Mouse (Mus musculus) c-Kit-positive CD71-positive TER-119-negative erythroid progenitor cells, embryonic 14.5 days (primary cell): ENCODE data around the gene Ptprn.

ENCODE experiments used
- DNase-seq: peaks from one replicate; pipeline ENCODE4 v3.0.0-alpha.2; 2013; ENCODE audit warnings: low read depth

Gene Ptprn

DNA sequence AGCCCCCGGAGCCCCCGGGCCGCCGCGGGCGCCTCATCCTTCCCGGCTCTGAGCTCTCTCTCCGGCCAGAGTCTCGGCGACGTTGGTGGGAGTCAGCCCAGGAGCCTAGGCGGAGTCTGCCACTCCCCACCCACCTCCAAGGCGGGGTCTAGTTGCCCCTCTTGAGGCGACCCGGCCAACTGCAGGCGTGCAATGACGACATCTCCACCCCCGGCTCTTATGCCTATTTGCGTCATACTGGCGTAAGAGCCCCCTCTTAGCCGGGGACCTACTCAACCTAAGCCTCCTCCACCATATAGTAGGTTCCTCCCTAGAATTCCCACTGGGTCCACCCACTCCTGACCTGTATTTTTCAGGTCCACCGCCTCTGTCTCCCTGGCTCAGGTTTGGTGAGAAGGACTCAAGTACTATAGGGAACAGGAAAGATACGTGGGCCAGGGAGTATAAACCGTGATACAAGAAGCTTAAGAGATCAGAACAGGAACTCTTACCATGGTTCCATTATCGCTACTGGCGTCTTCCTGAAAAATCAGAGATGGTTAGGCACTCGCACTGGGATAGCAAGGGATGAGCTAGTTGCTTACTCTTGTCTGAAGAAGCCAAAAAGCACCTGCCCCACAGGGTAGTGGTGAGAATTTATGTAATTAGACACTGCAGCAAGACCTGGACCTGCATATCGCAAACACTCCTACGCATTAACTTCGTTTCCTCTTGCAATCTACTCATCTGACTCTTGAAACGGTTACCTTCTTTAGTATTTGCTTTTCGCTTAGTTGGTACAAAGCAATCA lies at the start of gene Ptprn:
Ptprn (minus strand) TSS at position 412 of the 790 bp plus-strand sequence.
- no peak for DNase-seq

DNA sequence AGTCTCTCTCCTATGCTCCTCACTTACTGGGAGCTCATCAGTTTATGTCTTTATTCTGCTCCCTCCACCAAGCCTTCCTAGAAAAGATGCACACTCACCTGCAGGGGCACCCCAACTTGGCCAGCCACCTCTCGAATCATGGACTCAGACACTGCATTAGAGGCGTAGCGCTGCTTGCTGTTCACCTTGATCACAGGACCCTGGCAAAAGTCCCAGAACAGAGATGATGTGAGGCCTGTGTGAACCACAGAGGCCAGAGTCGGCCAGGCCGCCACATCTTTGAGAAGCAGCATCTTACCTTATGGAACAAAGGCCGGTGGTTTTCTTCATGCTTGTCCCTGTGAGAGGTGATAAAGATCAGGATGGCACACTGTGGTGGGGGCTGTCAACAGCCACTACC lies 47.4 kb upstream of the Ptprn start:
- DNase-seq = no peak

DNA sequence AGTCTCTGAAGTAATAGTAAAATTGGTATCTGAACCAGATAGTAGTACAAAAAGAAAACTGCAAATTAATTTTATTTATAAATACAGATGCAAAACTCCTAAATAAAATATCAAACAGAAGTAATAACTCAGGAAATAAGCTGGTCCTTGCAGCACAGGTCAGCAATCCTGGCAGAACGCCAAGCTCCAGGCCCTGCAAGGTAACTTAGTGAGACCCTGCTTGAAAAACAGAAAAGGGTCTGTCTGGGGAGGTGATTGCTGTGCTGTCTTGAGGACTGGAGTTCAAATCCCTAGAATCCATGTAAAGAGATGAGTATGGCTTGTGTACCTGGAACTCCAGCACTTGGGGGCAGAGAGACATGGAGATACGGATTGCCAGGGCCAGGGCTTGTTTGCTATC lies 40.4 kb upstream of the Ptprn start:
- DNase-seq = no peak

DNA sequence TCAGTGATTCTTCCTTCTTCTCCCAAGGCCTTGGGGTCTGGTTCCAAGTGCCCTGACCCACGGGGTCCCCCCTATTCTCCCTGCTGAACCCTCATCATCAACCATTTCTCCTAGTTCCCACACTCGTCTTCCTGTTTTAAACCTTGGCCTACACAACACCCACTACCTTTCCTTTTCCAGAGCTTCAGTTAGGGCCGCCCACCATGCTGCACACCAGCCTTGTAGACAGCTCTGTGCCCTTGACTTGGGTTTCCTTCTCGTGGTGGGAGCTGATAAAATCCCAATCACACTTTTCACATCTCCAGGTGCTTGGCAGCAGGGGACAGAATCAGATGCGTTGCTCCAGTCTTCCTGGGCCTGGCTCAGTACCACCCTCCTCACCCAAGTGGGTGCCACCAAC lies 30.0 kb upstream of the Ptprn start:
- no peak for DNase-seq

DNA sequence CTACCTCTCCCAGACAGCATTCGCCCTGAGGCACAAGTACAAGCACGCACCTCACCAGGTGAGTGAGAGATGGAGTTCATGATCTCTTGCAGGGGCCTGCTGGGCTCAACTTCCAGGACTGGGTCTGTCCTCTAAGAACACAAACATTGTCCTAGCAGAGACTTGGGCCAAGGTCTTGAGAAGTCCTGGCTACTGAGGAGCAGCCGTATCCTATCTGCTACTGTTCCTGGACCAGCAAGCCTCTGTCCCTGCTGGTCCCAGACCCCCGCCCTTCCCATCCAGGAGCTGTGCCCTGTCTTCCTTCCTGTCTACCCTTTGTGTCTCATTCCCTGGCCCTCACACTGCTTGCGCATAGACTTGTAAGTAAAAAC lies 29.0 kb upstream of the Ptprn start:
- DNase-seq = no peak

DNA sequence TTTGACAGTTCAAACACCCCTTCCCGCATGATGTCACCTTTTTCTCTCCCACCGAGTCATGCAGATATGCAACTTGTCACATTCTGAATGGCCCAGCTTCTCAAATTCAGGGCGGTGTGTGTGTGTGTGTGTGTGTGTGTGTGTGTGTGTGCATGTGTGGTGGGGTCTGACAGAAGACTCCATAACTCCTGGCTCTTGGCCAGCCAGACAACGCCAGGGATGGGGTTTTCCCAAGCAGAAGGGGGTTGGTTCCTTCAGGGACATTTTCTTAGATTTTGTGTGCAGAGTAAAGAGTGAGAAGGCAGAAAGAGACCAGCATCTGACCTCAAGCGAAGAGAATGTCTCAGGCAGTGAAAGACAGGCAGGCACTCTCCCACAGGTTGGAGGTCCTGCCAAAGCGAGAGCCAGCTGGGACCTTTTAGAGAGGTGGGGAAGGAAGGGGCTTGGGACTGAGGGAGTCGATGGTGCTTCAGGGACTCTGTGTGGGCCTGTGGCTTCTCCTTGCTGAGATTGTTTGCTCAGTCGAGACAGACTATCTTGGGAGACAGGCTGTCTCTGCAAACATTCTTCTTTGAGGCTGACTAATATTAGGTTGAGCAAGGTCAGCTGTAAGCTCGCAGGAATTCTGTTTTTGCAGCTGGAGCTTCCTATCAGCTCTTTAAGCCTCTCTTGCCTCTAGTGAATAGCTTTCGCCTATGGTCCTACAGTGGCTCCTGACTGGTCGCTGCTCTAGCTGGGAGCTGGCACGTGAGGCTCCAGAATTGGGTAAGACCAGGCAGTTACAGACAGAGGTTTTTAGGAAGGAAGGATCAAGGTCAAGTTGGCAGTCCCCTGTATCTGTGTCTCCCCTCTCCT lies 28.4 kb upstream of the Ptprn start:
- no peak for DNase-seq

DNA sequence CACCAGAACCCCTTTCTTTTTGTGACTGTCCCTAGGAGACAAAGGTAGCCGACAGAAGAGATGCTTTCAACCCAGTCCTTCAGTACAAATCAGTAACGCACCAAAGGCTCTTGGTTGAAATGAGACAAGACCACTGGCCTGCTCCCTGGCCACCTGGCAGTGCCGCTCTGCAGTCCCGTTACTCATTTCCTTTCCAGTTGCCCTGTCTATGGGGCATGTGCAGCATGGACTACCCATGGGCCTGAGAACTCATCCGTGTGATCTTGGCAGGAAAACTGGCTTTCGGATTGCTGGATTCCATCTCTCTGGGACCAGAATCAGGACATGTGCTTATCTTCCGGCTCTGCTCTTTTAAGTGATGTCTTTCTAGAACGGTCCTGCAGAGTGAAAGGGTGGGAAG lies 27.0 kb upstream of the Ptprn start:
- no peak for DNase-seq

DNA sequence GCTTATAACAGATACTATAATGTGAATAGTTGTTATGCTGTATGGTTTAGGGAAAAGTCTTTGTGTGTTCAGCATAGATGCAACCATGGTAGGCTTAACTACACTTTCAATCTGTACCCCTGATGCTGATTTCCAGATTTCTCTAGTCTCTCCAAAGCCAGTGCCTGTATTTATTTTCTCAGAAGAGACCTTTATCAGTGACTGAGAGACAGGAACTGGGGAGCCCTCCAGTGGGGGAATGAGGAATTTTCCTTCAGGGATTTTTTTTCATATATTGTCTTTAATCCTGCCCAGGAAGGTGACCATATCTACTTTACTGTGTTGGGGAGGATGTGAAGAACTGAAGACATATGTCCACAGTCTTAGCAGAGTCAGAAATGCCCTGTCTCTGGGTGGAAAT lies 26.3 kb upstream of the Ptprn start:
- peak; percentile 20 for DNase-seq

DNA sequence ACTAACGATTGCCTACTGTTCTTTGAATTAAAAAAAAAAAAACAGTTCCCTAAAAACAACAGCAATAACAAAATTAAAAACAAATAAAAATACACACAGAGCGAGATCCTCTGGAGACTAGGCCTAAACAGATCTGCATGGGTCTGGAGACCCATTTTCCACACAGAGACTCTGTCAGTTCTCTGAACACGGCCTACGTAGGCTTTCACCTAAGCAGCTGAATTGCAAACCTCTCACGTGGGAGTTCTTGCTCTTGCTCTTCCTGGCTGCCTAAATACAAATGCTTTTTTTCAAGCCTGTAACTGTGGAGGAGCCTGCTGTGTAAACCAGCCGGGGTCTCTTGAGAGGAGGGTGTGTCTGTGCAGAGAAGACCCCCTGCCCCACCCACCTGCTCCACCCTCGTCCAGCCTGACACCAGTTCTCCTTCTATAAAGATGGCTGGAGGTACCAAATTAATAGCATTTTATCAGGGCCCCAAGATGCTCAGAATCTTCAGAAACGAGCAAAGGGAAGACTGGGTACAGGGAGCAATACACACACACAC lies 25.7 kb upstream of the Ptprn start:
- DNase-seq = no peak

DNA sequence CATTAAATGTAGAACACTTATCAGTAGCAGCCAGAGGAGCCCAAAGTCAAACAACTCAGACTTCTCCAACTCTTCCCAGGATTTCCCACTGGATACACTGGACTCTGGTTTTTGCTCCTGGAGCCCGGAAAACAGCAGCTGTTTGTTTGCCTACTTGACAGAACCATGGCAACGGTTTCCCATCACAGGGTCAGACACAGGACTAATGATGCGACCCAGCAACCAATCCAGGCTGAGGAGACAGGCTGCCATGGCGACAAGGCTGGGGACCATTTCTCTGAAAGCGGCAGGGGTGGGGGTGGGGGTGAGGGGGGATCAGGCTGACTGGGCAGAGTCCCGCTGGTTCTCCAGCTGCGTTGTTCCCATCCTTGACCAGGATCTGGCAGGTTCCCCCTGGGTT lies 25.1 kb upstream of the Ptprn start:
- DNase-seq = no peak

DNA sequence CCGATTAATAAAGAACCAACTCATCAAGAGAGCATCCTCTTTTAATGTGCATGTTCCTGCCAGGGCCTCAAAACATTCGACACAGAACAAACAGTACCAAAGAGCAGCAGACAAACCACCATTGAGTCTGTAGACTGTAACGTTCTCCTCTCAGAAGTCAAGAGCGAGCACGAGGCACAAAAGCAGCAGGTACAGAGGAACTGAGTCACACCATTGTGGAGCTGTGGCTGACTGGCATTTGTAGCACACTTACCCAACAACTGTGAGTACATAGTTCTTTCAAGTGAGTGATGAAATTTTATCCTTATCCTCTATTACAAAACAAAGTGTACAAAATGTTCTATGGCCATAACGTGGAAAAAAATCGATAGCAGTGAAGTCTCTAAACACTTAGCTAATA lies 20.6 kb upstream of the Ptprn start:
- no peak for DNase-seq

DNA sequence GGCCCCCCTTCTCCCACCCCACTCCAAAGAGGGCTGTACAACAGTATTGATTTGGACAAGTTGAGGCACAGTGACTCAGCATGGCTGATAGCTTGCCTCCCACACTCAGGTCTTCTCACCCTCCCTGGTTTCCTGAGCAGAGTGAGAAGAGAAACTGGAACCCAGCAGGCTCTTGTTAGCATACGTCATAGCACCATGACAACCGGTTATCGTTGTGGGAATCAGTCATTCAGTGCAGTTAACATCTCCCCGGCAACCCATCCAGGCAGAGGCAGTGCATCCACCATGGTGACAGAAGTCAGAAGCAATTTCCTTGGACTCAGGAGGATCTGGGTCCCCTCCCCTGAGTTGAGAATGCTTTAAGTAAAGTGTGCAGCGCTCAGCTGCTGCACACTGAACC lies 18.7 kb upstream of the Ptprn start:
- DNase-seq = no peak

DNA sequence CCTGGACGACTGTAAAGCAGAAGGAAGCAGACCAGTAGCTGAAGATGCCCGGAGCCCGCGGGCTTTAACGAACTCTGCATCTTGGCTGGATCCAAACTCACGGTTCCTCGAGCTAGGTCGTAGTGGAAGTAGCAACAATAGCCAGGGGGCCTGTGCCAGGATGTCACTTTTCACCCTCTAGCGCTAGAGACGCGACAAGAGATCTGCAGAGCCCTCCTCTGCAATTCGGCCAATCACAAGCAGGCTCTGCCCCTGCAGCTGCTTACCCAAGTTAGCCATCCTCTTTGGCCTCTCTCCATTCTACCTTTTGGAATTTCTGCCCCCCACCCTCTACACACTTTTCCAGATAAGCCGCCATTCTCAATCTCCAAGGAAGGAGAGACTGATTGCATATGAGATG lies 13.9 kb upstream of the Ptprn start, which contains the start of gene Resp18:
Resp18 (minus strand) TSS at position 188 of the 400 bp plus-strand sequence.
- DNase-seq = no peak

DNA sequence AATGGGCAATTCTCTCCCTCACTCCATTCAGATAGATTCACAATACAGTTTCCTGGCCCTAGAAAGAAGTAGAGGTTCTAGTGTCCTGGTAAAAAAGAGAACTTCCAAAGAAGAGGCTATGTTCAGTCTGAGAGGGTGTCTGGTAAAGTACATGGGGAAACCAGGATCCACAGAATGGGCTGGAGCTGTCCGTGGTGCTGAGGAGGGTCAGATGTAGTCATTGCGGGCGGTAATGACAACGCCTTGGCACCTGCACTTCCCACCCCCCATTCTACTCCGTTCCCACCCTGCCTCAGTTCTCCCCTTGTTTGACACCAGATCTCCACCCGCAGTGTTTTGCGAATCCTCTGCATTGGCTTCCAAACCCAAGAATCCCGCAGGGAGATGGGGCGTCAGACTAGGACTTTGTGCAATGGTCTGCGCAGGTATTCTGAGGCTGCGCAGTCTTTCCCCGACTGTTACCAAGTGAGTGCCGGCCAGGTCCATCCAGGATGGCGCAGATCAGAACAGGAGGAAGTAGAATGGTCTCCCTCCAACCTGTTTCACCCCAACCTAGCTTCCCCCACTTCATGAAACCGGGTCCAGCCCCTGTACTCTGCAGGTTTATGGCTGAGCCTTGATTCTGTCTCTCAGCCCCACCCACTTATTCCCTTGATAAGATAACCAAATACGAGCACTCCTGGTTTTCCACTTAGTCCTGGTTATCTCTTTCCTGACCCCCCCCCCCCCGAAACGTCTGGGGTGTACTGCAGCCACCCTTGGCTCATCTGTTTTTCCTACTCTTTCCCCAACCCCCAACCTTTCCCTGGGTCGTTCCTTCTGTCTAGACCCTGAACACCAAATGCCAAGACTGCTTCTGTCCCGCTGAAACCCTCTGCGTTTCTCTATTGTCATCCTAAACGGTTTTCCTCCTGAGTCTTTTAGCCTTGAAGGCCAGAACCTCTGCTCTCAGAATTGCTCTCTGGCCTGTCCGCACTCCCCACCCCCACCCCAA lies 13.2 kb upstream of the Ptprn start:
- DNase-seq = peak; percentile 46

DNA sequence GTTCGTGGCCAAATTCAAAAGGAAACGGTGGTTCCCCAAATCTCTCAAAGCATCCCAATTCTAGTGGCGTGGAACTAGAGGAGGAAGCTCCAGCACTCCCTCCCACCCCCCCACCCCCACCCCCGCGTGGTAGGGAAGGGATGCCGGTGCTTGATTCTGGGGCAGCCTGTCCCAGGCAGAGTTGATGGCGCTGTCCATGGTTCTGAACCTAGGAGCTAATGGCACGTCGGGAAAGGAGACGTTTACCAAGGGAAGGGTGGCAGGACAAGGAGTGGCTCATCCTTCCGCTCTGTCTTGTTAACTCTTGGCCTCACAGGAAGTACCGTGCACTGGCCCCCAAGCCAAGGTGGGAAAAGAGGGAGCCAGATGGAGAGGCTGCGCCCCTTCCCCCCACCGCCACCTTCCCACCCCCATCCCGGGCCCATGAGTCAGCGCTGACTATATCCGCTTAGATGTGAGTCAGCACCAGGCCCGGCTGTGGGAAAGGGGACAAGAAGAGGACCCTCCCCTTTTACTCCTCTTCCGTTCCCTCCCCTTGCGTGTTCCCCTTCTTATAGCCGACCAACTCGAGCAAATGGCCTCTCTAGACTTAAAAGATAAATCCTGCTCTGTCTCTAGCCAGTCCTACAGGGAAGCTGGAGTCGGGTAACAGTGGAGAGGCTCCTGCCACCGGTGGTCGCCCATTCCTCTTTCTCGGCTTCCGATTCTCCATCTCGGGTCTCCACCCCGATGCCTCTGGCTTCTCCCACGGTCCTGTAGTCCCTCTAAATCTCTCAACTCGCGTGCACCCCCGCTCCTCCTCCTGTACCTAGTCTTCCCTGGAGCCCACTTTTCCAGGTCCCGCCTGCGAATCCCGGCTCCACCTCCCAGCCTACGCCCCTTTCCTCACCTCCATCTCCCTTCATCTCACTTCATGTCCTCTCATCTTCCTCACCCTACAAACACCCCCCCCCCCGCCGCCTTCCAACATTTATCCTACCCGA lies 1.0 kb downstream of the Ptprn start:
- DNase-seq = peak; percentile 68

DNA sequence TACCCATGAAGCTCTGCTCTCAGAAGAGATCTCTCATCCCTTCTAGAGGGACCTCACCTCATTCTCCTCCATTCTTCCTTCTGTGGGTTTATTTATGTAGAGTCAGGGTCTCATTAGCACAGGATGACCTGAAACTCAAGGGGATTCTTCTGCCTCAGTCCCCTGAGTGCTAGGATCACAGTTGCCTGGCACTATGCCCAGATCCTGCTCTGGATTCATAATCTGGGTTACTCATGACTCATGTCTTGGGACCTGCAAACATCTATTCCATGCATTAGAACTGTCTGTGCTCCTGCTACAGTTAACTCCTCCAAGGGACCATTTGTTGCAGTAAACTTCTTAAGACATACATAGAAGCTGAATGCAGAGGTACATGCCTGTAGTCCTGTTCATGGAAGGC lies 3.0 kb downstream of the Ptprn start:
- no peak for DNase-seq

DNA sequence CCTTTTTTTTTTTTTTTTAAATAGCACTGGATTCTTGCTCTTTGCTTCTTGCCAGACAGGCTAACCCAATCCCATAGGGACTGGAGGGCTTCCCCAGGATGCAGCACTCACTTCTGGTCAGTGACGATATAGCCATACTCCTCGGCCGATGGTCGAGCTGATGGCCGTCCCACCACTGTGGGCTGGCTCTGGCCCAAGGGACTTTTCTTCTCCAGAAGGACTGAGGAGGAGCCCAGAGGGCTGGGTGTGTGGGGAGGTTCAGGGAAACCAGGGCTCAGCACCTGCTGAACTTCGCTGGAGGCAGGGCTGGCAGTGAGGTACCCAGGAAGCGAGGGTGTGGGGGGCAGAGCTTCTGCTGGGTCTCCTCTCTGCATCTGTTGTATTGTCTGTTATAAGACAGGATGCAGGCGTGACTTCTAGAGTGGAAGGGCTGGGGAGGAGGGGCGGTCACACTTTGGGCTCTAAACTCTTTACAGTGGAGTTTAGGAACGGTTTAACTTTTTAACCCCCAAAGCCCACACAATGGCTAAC lies 8.7 kb downstream of the Ptprn start:
- no peak for DNase-seq

DNA sequence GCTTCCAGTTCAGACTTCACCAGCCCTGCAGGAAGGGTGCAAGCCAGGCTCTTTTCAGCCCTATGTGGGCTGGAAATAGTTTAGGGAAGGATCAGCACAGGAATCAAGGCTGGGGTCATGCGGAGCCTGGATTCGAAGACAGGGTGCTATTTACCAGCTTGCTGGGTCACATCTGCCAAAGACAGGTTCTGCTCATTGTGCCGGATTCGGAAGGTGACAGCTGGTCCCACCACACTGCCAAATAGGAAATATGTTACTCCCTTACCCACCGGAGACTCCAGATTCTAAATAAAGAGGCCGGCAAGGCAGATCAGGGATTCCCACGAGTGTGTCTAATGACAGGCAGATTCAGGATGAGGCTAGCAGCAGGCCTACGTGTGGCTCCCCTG lies 9.7 kb downstream of the Ptprn start:
- DNase-seq = no peak

DNA sequence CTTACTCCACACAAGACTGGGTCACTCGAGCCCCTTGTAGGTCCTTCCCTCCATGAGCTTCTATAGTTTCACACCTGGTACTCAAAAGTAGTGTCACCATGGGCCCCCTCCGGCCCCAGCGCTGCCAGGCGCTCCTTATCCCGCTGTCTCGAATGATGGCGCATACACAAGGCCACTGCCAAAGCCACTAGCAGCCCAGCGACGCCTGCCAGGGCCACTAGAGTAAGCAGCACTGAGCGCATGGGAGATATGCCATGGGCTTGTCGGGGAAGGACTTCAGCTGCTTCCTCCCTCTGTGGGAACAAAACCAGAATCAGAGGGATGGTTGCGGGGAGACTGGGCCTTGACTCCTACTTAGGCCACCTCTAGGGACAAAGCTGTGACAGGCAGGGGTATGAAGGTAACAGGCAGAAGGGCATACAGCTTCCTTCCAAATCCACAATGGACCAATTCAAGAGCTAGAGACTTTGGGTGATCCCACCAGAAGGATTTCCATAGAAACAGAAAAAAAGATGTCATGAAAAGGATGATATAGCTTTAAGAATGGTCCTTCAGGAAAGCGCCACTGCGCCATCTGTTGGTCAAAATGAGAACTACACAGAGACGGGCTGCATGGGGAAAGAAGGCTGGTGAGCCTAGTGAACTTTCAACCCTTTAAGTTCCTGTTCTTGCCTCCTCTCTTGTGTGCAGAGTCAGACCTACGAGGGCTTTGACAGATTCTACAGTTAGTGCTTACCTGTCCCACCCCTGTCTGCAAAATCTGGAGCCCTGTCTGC lies 10.3 kb downstream of the Ptprn start:
- DNase-seq = peak; percentile 69

DNA sequence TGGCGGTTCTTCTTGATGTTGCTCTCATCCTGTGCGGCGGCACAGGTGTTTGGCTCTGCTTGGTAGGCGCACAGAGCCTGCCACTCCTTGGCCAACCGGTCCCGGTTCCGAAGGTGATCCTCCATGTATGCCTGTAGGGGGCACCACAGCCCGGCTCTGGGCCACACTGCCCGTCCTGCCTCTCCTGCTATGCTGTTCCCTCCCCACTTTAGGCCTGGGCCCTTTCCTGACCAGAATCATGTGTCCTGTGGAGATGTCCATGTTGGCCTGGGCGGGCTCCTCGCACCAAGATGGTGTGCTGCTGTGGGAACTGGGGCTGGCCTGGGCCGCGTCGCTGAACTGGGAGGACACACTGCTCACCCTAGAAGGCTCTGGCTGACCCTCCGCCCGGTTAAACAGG lies 11.3 kb downstream of the Ptprn start:
- DNase-seq = no peak
